Mouse (Mus musculus): ENCODE measurements at regions not wholly inside any gene's neighbourhood (a gene's known extent, or its start where the extent isn't known, plus 50 kb on each side); places are given as distances from the start of the nearest gene placed in this dataset.

DNA sequence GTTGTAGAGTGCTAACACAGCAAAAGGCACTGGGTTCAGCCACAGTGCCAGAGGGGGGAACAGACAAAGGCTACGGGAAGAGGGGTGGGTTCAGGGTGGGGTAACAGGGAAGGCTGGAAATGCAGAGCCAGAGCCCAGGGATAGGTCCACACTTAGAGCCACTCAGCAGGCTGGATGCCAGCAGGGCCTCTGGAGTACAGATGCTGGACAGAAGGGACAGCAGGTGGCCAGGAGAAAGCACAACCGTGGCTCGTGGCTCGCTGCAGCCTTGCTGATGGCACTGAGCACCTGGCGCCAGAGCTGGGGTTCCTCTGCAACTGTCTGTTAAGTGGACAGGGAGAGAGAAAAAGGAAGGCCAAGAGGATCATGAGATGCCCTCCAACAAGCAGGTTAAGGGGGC is 174.2 kb downstream of the Mroh4 start:
- no peak for DNase-seq (ENCODE audit: low spot score)

DNA sequence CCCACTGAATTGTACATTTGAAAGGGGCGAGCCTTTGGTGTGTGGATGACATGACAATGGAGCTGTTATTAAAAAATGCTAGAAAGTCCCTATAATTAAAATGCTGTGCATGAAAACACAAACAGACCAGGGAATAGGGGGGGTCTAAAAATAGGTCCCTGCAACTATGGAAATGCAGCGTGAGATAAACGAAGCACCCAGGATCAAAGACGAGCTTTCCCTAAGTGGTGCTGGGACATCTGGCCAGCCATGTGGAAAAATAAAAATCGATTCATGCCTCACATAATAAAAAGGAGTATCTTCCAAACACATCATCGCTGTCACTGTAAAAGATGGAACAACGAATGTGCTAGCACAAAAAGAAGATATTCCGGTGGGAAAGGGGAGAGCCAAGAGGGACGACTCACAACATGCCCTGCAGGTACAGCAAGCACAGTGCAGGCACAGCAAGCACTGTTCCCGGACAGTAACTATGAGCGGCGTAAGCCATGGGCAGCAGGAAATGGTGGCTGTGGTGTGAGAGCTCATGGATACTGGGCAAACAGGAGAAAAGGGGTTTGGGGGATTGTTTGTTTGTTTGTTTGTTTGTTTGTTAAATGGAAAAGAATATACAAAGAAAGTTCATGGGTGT is 176.7 kb downstream of the Mroh4 start:
- DNase-seq (ENCODE audit: low spot score) = no peak

DNA sequence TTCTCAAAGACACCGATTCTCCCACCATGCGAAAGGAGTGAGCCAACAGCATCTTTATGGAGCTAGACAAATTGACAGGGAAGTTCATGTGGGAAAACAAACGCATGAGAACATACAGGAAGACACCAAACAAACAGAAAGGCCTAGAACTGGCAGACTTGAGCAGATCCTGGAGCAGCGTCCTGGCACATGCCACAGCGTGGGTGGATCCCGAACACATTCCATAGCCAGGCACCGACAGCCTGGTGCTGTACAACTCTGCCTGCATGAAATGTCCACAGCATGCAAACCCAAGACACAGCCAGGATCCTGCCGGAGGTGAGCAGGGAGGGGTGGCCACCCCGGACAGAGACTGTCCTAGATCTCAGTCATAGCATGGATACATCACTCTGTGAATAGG is 177.2 kb downstream of the Mroh4 start:
- no peak for DNase-seq (ENCODE audit: low spot score)

DNA sequence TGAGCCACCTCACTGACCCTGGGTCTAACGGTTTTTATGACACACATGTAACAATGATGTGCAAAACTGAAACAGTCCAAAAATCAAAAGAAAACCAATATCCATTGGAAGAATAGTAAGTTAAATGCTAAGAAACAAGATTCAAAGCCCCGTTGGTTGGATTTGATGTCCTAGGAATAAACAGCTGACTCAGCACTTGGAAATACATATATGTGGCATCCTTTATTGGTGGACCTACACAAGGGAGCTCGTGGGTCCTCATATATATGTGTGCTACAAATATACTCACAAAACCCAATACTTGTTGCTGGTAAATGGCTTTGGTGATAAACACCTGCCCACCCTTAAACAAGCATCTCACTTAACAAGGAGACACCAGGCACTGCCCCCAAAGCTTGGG is 178.2 kb downstream of the Mroh4 start:
- no peak for DNase-seq (ENCODE audit: low spot score)

DNA sequence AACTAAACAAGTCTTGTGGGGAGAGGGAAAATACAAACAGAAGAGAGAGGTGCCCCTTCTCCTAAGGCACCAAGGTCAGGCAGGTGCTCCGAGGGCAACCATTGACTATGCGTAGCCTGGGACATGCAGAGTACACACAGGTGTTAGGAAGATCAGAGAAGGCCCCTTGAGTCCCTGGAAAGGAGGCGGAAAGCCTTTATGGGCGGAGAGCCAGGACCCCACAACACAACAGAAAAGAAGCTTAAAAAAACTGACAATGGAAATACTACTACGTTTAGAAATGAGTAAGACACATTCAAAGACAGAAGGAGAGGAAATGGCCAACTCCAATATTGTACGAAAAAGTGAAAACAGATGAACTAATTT is 179.5 kb downstream of the Mroh4 start:
- DNase-seq (ENCODE audit: low spot score) = no peak

DNA sequence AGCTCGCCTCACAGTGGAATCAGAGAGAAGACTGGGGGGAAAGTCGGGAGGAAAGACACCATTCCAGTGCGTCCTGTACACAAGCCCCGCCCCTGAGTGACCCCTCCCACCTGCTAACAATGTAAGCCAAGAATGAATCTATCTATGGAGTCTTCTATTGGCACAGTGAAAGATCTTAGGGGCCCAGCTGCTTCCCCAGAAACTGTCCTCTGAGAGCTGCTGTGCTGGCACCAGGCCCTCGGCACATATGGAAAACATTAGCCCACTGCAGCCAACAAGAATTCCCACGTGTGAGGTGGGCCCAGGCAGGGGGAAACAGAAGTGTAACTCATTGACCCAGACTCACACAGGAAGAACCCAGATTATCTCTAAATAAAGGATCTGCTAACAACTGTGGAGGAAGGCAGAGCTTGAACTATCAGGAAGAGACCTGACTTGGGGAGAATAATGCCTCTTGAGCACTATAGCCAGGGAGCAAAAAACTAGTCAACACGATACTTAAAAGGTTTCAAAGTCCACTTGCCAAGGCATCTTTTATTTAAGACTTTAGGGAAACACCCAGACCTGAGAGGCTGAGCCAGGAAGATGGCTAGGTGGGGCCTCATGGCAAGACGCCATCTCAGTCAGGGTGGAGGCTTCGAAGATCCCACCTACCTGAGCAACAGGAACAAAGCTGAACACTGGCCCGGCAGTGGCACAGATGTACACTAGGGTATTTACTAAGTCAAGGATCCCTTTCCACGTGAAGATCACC is 180.1 kb downstream of the Mroh4 start:
- DNase-seq (ENCODE audit: low spot score) = no peak

DNA sequence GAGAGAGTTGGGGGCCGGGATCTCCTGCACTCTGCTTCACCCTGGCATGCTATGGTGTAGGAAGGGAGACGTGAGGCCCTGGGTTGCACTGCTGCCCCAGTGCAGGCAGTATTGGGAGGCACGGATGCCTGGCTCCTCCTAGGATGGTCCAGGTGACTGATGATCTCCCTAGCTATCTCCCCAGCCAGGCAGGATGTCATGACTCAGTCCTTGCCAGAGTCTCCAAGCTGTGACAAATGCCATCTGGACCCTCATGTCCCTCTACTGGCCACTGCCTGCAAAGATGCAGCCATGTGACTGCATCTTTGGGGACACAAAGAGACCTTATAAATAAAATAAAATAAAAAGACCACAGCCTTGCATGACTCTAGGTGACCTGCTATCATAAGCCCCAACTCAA is 181.6 kb downstream of the Mroh4 start:
- no peak for DNase-seq (ENCODE audit: low spot score)

DNA sequence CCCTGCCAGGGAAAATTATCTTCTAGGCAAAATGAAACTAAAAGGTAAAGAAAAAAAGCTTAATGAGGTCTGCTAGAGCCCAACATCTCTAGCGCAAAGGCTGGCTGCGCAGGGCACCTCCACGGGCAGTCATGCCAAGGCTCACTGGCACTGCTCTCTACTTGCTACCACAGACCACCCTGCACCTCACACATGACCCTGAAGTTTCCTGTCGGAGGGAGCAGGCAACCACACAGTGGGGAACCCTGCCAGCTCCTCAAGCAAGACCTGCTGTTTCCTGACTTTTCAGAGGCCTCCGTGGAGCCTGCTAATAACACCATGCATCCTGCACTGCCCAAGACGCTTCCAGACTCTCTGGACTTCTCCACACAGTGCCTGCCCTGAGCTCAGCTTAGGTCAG is 182.3 kb downstream of the Mroh4 start:
- no peak for DNase-seq (ENCODE audit: low spot score)

DNA sequence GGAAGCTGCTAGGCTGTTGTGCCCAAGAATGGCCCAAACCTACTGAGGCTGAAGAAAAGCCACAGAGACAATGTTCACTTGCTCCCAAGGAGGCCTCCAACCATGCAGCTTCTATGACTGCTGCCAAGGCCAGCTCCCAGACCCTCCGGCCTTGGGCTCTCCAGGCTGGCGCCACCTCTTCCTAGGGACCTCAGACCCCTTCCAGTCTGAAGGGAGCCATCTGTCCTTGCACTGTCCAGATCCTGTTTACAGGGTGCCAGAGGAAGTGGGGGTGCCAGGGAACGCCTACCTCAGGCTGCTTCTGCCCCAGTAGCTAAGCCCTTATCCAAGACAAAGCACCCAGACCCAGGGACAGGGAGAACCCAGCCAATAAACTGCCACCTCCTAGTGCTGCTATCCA is 183.7 kb downstream of the Mroh4 start:
- no peak for DNase-seq (ENCODE audit: low spot score)

DNA sequence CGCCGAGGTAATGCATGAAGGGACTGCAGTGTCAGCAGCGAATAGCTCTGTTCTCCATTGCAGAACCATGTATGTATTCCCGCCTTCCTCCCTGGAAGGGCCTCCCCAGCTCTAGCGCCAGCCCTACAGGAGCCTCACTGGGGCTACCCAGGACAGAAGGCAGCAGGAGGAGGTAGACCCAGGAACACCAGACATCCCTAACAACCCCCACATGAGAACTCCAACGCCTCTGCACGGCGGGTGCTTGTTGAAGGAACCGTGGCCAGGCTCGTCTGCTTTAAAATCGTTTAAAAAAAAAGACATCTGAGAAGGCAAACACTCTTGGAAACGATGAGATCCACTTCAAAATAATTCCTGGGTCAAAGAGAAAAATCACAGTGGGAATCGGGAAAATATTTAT is 194.3 kb downstream of the Mroh4 start:
- DNase-seq (ENCODE audit: low spot score) = no peak

DNA sequence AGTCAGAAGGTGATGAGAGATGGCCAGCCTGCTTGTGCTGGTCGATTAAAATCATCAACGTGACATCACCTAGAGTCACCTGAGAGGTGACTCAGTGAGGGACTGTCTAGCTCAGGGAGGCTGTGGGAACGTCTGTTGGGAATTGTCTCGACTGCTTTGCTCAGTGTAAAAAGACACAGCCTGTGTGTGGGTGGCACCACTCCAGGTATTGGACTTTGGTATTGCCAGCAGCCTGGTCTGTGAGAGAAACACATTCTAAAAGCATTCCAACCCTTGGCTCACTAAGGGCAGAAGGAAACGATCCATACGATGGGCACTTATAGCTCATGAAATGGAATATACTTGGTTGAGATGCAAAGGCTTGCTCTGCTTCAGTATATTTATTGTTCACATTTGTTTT is 209.2 kb downstream of the Mroh4 start:
- no peak for DNase-seq (ENCODE audit: low spot score)

DNA sequence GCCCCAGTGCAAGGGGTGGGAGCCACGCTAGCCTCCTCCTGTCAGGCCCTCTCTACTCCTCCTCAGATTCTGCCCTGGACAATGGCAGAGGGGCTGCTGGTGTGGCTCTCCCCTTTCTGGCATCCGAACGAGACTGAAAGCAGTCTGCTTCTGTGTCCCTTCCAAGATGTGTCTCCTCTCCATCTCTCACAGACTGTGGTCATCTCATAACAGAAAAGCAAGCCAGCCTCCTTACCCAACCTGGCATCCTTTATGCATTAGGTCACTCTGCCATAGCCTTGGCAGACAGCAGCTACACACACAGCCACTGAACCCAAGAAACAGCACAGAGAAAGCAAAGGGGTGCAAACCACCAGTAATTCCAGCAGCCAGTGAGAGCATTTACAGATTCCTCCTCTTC is 213.2 kb downstream of the Mroh4 start:
- no peak for DNase-seq (ENCODE audit: low spot score)

DNA sequence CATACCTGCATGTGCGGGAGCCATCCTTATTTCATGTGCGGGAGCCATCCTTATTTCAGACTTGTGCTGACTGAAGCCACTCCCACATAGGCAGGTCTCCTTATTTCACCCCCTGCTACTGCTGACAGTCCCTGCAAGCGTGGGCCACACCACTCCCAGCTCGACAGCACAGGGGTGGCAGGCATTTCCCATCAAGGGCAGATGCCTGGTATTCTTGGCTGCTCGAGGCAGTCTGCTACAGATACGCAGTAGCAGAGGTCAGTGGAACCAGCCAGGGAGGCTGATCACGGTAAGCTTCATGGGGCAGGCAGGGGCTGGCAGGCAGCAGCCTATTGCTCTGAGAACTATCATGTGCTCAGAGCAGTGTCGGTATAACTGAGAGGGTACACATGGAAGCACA is 215.6 kb downstream of the Mroh4 start:
- DNase-seq (ENCODE audit: low spot score) = no peak

DNA sequence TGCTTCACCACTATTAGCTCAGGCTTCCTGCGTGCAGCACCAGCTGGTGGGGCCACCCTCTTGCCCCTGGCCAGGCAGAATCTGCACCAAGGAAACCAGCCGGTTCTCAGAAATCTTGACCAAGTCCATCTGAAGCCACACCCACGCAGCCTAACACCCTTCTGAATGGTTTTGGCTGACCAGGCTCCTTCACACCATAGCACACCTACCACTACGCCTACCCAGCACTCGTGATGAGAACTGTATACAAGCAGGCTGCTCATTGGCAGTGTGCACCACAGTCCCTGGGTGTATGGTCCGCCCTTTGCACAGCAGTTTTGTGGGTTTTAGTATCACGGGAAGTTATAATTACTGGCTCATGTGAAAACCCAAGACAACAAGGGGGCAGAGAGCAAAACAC is 217.5 kb downstream of the Mroh4 start:
- DNase-seq (ENCODE audit: low spot score) = no peak

DNA sequence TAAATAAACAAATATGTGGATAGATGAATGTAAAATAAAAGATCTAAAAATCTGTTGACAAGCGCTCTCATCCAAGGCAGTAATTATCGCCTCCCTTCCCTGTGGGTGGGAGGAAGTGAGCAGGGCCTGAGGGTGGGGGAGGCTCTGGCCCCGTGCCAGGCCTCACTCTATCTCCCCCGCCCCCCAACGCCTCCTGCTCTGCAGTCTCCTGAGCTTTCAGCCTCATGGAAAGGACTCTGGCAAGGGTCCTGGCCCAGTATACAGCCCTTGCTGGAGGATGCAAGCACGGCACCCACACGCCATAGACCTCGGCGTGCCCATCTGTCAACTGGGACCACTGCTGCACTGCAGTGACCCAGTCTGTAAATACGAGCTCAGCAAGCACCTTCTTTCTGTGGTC is 222.9 kb downstream of the Mroh4 start:
- no peak for DNase-seq (ENCODE audit: low spot score)

DNA sequence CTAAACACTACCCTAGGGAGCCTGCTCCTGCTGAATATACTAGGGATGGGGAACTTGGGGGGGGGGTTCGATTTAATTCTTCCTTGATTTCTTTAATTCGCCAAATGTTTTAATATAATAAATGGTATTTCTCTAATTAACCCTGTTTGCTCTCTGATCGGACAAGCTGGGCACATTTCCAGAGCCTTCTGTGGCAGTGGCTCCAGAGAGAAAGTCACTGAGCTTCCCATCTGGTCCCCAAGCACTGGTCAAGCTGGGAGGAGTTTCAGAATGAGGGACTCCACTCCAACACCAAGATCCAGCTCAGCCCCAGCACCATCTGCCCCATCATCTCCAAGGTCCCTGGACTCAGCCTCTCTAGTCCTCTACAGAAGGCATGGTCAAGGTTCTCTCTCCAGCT is 223.9 kb downstream of the Mroh4 start:
- no peak for DNase-seq (ENCODE audit: low spot score)

DNA sequence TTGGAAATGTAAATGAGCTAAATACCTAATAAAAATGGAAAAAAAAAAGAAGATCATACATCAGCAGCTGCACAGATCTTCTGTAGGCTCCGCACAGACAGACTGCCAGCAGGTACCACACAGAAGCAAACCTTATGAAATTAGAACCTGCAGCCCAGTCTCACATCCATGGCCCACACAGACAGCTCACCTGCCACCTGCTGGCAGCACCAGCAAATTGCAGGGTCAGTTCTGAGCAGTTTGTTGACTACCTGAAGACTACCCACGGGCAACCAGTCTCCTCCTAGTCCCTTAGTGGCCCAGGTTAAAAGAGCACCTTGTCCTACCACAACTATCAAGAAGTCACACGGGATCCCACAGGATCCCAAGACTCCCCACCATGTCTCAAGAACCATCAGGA is 225.1 kb downstream of the Mroh4 start:
- DNase-seq (ENCODE audit: low spot score) = no peak

DNA sequence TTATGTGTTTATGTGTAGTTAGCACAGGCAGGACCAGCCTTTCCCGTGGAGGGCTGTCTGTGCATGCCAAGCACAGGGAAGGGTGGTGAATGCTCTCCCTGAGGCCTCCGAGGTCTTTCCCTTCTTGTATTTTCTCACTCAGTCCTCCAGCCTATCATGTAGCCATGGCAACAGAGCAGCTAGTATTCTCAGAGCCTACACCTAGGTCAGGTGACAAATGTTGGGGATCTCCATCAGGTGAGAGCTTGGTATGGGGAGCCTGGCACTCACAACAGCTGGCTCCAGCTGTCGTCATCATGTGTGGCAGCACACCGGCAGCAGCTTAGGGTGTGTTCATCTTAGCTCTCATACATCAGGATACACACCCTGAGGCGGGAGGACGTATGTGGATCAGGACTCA is 231.3 kb downstream of the Mroh4 start:
- DNase-seq (ENCODE audit: low spot score) = no peak

DNA sequence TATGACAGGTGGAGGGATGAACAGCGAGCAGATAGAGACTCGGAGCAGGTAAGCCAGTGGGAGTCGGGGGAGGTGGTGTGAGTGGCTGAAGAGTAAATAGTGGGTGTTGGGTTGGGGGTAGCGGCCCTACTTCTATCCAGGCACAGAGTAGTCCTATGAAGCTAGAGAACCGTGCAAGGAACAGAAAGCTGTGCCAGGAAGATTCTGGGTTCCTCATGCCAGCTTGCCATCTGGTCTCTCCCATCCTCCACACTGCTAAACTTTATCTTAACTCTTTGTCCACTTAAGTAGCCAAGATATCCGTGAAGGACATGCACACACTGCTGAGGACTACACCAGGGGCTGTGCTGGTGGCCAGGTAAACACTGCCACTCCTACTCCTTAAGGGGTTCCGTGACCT is 234.9 kb downstream of the Mroh4 start:
- DNase-seq (ENCODE audit: low spot score) = no peak

DNA sequence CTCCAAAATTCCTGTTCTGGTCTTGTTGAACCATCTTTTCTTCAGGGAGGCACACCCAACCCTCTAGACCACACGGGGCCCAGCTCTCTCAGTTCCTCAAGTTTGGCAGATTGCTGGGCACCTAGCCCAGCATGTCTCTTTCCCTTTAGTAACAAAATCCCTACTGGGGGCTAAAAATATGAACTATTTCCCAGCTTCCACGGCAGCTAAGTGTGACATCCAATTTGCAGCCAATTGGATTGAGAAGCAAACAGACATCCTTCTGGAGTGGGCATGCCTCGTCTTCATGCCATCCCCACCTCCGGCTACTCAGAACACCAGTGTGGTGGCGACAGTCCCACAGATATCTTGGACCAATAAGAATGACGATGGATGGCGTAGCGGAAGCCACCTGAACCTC is 240.1 kb downstream of the Mroh4 start:
- DNase-seq (ENCODE audit: low spot score) = no peak

DNA sequence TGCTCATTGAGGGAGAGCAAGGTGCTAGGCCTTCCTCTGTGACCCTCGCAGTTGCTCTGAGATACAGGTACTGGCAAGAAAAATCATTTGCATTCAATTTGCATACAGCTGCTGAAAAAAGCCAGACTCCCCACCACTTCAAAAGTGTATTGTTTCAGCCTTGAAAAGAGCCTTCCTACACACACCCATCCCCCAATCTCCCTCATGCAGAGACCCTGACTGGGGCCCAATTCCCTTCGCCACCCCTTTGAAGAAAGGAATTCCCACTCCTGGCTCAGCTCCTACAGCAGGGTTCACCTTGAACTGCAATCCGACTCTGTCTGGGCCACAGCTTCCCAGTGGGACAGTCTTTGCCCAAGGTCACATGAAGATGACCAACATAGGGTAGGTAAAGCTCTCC is 248.6 kb downstream of the Mroh4 start:
- DNase-seq (ENCODE audit: low spot score) = no peak

DNA sequence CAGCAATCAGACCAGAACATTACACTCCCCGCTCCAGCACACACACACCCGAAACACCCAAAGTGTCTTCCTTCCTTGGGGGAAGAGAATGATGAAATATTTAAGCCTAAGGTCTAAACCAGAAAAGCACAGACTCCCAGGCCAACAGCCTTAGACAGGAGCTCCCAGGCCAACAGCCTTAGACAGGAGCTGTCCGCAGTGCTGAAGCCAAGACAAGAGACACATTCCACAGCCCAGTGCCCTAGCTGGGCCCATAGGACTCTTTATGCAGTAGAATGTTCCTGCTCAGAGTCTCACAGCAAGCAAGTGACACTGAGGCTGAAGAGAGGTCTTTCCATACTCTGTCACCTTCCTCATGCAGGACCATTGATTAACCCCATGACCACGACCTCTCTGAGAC is 253.6 kb downstream of the Mroh4 start:
- peak; percentile 12 for DNase-seq (ENCODE audit: low spot score)

DNA sequence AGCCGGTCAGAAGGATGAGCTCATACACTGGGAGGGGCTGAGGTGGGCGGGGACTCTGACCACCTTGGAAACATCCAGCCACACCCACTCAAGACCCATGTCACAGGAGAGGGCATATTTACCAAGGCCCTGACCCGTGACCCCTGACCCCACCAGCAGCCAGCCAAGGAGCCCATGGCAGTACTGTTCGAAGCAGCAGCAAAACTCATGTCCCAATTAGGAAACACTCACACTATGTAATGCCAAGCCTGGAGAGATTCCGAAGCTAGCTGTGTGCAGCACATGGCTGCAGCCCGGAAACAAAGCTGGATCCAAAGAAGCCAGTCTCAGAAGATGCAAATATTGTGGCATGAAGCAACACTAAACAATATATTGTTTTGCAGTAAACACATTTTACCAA is 256.8 kb downstream of the Mroh4 start:
- DNase-seq (ENCODE audit: low spot score) = no peak

DNA sequence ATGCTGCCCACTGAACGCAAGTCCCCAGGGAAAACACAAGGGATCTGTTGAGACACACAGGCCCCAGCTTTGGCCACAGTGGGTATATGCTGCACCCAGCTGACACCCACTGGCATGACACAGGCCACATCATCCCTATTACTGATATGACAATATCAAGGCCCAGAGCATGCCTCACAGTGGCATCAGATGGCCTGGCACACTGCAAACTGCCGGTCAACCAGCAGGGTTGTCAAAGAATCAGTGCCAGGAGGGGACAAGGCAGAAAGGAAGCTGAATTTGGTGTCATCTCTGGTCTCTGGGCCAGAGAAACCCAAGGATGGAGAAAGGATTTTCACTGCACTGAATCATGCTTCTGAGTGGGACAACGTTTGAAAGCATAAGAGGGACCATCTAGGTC is 266.7 kb downstream of the Mroh4 start:
- DNase-seq (ENCODE audit: low spot score) = no peak

Data from urinary bladder, postnatal 25 days (tissue).